Mouse (Mus musculus) layer of hippocampus, adult 11-12 months (tissue): ENCODE results near the gene Ifi203.
"Not testable (repeated sequence)": the region's sequence is repeated elsewhere in the genome, so short reads cannot be mapped to it uniquely, and the experiment has no call there.

Source experiments
- DNase-seq: peaks from one replicate; pipeline ENCODE4 v3.0.0; 2022; ENCODE audit warnings: low spot score

Ifi203 gene

GRCm38 (mm10) chr1:173941924-173942779, at the start of gene Ifi203, which contains the start of gene Mndal:
Gene Ifi203, minus strand, starts transcription at chr1:173942672.
Gene Mndal, minus strand, starts transcription at chr1:173942491.
- DNase-seq, result not testable (repeated sequence)

GRCm38 (mm10) chr1:173982694-173983305, 40.3 kb upstream of the Ifi203 start, which contains the start of gene Ifi202b:
Gene Ifi202b, minus strand, starts transcription at chr1:173982744.
- DNase-seq, result not testable (repeated sequence)

GRCm38 (mm10) chr1:173981038-173981437, 38.6 kb upstream of the Ifi203 start:
- DNase-seq, result not testable (repeated sequence)

DNA sequence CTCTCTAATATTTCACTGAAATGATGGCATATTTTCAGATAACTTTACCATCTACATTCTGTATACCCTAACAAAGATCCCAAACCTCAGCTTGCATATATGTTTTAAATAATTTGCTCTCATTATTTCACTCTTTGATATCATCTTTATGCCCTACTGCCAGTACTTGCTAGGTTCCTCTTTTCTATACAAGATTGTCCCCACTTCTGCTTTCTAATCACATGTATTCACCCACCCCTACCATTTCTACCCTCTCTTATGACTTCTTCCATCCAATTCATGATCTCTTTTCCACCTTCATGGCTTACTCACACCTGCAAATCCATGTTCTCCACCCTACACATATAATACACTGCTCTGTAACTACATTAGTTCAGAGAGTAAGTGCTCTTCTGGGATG, 35.1 kb upstream of the Ifi203 start:
- DNase-seq, result no peak

GRCm38 (mm10) chr1:173973111-173973510, 30.6 kb upstream of the Ifi203 start:
- no peak for DNase-seq

- DNase-seq, result not testable (repeated sequence)
Measured at GRCm38 (mm10) chr1:173961491-173961890, 19.0 kb upstream of the Ifi203 start.

DNA sequence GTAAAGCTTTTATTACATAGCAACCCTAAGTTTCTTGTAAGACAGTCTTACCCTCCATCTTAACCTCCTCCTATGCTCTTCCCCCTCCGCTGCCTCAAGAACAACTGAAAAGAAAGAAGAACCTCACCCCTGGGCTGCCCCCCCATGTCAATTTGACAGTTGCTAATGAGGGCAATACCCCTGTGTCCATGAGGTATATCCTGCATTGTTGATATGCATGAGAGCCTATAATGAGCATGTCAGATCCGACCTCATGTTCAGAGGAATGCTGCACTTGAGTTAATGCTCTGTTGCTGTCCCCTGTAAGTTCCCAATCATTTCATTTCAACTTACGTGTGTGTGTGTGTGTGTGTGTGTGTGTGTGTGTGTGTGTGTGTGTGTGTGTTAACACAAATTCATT, 17.5 kb upstream of the Ifi203 start:
- DNase-seq, result not testable (repeated sequence)

- DNase-seq, result not testable (repeated sequence)
Measured at GRCm38 (mm10) chr1:173955839-173956527, 13.5 kb upstream of the Ifi203 start.

DNA sequence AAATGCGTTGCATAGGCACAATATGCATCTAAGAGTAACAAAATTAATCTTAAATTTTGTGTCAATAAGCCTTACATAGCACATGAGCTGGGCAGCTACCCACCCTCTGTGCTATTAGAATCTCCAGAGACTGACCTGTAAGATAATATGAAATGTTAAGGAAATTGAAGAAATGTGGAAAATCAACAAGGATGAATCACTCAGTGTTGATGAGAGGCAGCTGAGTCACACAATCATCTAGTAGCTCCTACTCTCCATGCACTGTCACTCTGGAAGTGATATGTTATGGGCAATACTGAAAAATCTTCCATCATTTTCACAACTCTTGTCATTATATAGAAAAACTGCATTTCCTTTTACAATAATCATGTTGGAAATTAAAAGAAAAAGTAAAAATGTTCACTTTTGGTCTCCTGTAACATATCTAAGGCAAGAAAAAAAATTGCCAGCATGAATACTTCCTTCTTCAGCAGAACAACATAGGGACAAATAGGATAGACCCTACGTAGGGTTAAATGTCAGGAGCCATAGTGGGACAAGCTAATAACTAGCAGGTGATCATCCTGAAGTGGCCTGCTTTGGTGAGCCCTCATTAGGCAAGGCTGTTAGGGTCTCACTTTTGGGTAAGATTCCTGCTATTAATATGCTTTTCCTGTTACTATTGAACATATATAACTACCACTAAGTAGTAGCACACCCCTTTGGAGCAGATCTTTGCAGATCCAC, 12.8 kb upstream of the Ifi203 start:
- DNase-seq, result no peak

DNA sequence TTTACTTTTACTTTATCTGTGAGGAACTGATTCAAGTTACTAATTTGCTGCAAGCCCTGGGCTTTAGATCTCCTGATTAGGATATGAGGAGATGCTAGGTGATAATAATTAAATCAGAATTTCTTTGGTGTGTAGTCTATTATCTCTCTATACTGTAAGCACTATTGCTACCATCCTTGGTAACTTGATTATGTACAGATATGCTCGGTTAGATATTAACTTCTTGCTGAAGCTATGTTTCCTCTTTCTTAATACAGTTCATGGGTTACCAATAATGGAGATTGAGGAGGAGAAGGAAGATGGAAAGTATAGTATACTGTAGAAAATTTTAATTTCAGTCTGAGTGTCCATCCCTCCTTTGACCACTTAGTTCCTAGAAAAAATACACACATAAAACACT, 11.1 kb upstream of the Ifi203 start:
- no peak for DNase-seq

DNA sequence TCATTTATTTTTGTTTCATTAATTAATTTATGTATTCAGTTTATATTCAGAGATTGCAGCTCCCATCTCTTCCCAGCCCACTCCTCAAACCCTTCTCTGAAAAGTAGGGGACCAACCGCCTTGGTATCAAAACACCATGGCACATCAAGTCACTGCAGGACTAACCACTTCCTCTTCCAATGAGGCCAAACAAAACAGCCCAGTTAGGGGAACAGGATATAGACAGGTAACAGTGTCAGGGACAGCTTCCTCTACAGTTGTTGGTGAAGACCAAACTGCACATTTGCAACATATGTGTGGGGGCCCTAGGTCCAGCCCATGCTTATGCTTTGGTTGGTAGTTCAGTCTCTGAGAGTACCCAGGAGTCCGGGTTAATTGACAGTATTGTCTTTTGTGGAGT, 6.6 kb upstream of the Ifi203 start:
- not testable (repeated sequence) for DNase-seq

DNA sequence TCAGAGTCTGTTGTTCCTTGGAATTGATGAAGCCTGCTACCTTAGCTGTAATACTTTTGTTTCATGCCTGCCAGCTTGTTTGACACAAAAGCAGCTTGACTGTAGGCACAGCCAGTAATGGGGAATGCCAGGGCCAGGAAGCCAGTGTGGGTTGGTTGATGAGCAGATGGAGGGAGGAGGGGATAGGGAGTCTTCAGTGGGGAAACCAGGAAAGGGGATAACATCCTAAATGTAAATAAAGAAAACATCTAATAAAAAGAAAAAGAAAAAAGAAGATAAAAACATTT, 251 bp upstream of the Ifi203 start:
- DNase-seq, result peak; percentile 41

- not testable (repeated sequence) for DNase-seq
Measured at GRCm38 (mm10) chr1:173941522-173941921, 950 bp downstream of the Ifi203 start.

DNA sequence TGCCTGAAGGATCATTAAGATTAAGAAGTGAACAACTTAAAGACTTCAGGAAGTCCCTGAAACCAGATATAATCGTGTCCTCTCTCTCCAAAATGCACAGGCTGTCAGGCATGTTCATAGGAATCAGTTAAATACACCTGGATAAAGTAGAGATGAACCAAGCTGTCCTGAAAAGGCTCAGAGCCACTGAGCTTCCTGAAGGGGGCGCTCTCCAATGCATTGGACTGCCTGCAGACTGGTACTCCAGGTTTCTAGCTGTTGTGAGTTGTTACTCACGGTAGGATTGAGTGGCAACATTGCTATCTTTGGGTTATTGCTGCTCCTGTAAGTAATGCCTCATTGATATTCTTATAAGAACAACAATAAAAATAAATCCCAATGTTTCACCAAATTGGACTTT, 23.2 kb downstream of the Ifi203 start:
- DNase-seq, result not testable (repeated sequence)

DNA sequence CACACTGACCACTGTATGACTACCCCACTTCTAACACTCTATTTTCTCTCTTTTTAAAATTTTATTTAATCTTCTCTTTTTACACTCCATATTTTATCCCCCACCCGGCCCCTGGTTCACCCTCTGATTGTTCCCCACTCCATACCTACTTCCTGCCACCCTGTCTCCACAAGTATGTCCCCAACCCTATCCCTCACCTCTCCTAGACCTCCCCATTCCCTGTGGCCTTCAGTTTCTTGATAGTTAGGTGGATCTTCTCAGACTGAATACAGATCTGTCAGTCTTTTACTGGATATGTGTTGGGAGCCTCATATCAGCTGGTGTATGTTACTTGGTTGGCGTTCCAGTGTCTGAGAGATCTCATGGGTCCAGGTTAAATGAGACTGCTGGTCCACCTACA, 27.9 kb downstream of the Ifi203 start:
- DNase-seq, result no peak

- DNase-seq, result not testable (repeated sequence)
Measured at GRCm38 (mm10) chr1:173913256-173913791, 29.1 kb downstream of the Ifi203 start.

DNA sequence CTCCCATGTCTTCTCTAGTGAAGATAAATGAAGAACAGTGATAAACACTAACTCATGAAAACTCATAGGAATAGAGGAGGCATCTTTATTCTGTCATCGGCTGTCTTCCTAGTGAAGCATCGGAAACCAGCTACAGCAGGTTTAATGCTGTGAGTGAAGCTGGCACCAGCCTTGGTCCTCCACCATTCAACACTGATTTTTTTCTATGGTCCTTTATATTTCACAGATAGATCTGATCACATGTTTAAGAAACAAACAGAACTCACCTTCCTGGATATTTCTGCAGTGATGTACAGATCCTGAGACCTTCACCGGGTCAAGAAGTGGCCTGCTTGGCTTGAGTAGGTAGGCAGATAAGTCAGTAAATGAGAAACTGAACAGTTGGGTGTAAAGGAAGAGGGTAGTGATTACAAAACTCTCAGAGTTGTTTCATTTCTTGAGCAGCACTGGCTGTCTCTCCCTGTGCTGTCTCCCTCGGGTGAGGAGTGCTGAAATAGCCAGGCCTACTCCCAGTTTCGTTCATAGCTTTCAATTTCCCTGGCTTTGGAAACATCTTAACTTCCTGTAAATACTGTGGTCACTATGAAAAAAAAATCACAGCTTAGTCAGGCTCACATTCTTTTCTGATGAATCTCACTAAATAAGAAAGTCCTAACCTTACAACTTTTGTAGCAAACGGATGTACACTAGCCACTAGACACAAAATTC, 29.8 kb downstream of the Ifi203 start, which contains the start of gene Ifi211:
Ifi211 (minus strand) TSS at position 499 of the 708 bp plus-strand sequence.
- not testable (repeated sequence) for DNase-seq

DNA sequence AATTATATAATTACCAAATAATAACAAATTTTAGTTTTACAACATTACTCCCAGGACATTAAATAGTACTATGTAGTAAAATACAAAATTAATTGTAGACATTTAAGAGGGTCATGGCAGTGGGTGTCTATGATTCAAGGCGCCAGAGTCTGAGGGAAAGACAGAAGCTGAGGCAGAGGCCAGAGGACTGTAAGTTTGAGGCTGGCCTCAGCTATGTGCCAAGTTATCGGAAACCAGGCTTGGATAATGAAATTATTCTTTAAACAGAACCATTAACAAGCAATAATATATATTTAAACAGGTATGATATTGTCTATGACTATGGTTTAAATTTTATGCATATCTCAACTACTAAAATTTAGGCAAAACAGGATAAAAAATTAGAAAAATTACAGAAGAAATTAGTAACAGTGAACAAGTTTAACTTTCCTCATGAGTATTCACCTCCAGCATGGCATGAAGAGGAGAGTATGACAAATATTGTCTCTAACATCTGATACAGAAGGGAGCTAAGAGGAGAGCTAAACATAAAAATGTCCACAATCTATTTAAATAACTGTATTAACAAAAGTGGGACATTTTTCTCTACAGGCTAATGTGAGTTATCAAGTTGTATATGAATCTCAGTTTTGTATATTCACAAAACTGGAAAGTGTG, 30.5 kb downstream of the Ifi203 start:
- DNase-seq, result no peak

- DNase-seq, result not testable (repeated sequence)
Measured at GRCm38 (mm10) chr1:173908390-173908789, 34.1 kb downstream of the Ifi203 start.

GRCm38 (mm10) chr1:173905885-173906284, 36.6 kb downstream of the Ifi203 start:
- not testable (repeated sequence) for DNase-seq
